21 mouse cellular contexts compared by ENCODE assay signal in genomic region chr11:29560452-29560851, GRCm38 (mm10). TPM values are rescaled to one million over a fixed set of nuclear protein-coding genes. Genes with fewer than 3 reads are reported as not detected.
"Had no signal": no experiment of that assay in that cellular context is flagged by ENCODE, and none has a peak within 500 bp of the region (broad histone marks: within the 10 kb centered on the region; RNA-seq: fewer than 3 reads in every experiment).

No protein-coding gene starts in this region.

- H3K9me3 ChIP-seq: lung, embryonic 15.5 days; megakaryocyte, embryonic 14.5 days; midbrain, embryonic 13.5 days; midbrain, embryonic 15.5 days; neural tube, embryonic 12.5 days; stomach, embryonic 15.5 days had no signal

- ATAC-seq: liver, postnatal 0 days; lung, postnatal 0 days; midbrain, embryonic 13.5 days; midbrain, embryonic 15.5 days had no signal

- DNase-seq: liver, postnatal 0 days; lung, adult 2 months; retina, postnatal 1 day; right cerebral cortex, adult 18-20 months; right cerebral cortex, postnatal 25 days; right cerebral cortex, postnatal 4 days; spleen, adult 18-20 months; thymus, adult 2 months; thymus, postnatal 25 days; thymus, postnatal 4 days had no signal

- H3K27me3 ChIP-seq: lung, embryonic 15.5 days; megakaryocyte, embryonic 14.5 days; midbrain, embryonic 13.5 days; midbrain, embryonic 15.5 days; neural tube, embryonic 12.5 days; stomach, embryonic 15.5 days had no signal

- H3K36me3 ChIP-seq: lung, embryonic 15.5 days; midbrain, embryonic 13.5 days; midbrain, embryonic 15.5 days; neural tube, embryonic 12.5 days; stomach, embryonic 15.5 days had no signal

- H3K4me1 ChIP-seq: lung, embryonic 15.5 days; megakaryocyte, embryonic 14.5 days; midbrain, embryonic 13.5 days; midbrain, embryonic 15.5 days; neural tube, embryonic 12.5 days; stomach, embryonic 15.5 days had no signal

- H3K27ac ChIP-seq: lung, embryonic 15.5 days; macrophage; midbrain, embryonic 13.5 days; midbrain, embryonic 15.5 days; neural tube, embryonic 12.5 days; stomach, embryonic 15.5 days; stomach, postnatal 0 days had no signal

- H3K4me3 ChIP-seq: lung, embryonic 15.5 days; megakaryocyte, embryonic 14.5 days; midbrain, embryonic 13.5 days; midbrain, embryonic 15.5 days; neural tube, embryonic 12.5 days; stomach, embryonic 15.5 days had no signal

RNA-seq across cellular contexts. Expression of gene Clhc1, which starts 12.7 kb away (rescaled TPM):
- polyA plus RNA-seq: liver, postnatal 0 days; lung, adult 2 months; midbrain, postnatal 0 days; small intestine, adult 2 months; stomach, postnatal 0 days; thymus, adult 2 months had no signal
